Mouse (Mus musculus): ENCODE results near the gene Serping1. TPM values are rescaled to one million over a fixed set of nuclear protein-coding genes. Genes with fewer than 3 reads are reported as not detected.

The Serping1 gene
- polyA plus RNA-seq, 1 experiment, result 93.7 TPM

- WGBS, result 87% methylated on average over 9 of the region's 9 CpGs
- TF ChIP-seq POLR2A (IDR thresholded peaks at IDR 0.05; ENCODE audit: control insufficient read depth, extremely low read depth, insufficient read depth, low read length, poor library complexity), result no peak
- Histone ChIP-seq H3K4me3 (ENCODE audit: control insufficient read depth, insufficient read depth, low read length) (no peak overlapping the region), H3K27me3 (ENCODE audit: control insufficient read depth, insufficient read depth, low read length) (no peaks in the 10 kb centered on the region), H3K27ac (ENCODE audit: control insufficient read depth, insufficient read depth, low read length) (no peak overlapping the region), H3K36me3 (ENCODE audit: control insufficient read depth, insufficient read depth, low read length) (no peaks in the 10 kb centered on the region), H3K4me1 (replicated peaks; ENCODE audit: control insufficient read depth, insufficient read depth, low read length) (no peaks in the 10 kb centered on the region)
- DNase-seq, result no peak
These were observed 15.2 kb upstream of the Serping1 start for GRCm38 (mm10) chr2:84790418-84790817.

GRCm38 (mm10) chr2:84788316-84788715 is 13.1 kb upstream of the Serping1 start:
- no peaks in the 10 kb centered on the region for H3K27me3 ChIP-seq (ENCODE audit: control insufficient read depth, insufficient read depth, low read length)

GRCm38 (mm10) chr2:84783840-84784566 is 8.8 kb upstream of the Serping1 start:
- no peak overlapping the region for H3K4me3 ChIP-seq (ENCODE audit: control insufficient read depth, insufficient read depth, low read length)
- 88% methylated on average over 3 of the region's 3 CpGs for WGBS
- no peaks in the 10 kb centered on the region for H3K27me3 ChIP-seq (ENCODE audit: control insufficient read depth, insufficient read depth, low read length)
- no peaks in the 10 kb centered on the region for H3K36me3 ChIP-seq (ENCODE audit: control insufficient read depth, insufficient read depth, low read length)
- TF ChIP-seq POLR2A (IDR thresholded peaks at IDR 0.05; ENCODE audit: control insufficient read depth, extremely low read depth, insufficient read depth, low read length, poor library complexity), result no peak
- no peak for TF ChIP-seq CTCF (IDR thresholded peaks at IDR 0.05; ENCODE audit: borderline replicate concordance, control insufficient read depth, extremely low read depth, insufficient read depth, low read length, poor library complexity)
- no peak for DNase-seq
- H3K27ac ChIP-seq (ENCODE audit: control insufficient read depth, insufficient read depth, low read length), result no peak overlapping the region
- no peaks in the 10 kb centered on the region for H3K4me1 ChIP-seq (replicated peaks; ENCODE audit: control insufficient read depth, insufficient read depth, low read length)

More at GRCm38 (mm10) chr2:84788316-84788715, 13.1 kb upstream of the Serping1 start:
- WGBS, result 68% methylated on average over 3 of the region's 3 CpGs
- no peak for DNase-seq
- Histone ChIP-seq H3K4me1 (replicated peaks; ENCODE audit: control insufficient read depth, insufficient read depth, low read length) (no peaks in the 10 kb centered on the region), H3K4me3 (ENCODE audit: control insufficient read depth, insufficient read depth, low read length) (no peak overlapping the region), H3K36me3 (ENCODE audit: control insufficient read depth, insufficient read depth, low read length) (no peaks in the 10 kb centered on the region), H3K27ac (ENCODE audit: control insufficient read depth, insufficient read depth, low read length) (no peak overlapping the region)
- TF ChIP-seq CTCF (IDR thresholded peaks at IDR 0.05; ENCODE audit: borderline replicate concordance, control insufficient read depth, extremely low read depth, insufficient read depth, low read length, poor library complexity) (no peak), POLR2A (IDR thresholded peaks at IDR 0.05; ENCODE audit: control insufficient read depth, extremely low read depth, insufficient read depth, low read length, poor library complexity) (no peak)

GRCm38 (mm10) chr2:84783315-84783714 is 8.1 kb upstream of the Serping1 start:
- Histone ChIP-seq H3K27ac (ENCODE audit: control insufficient read depth, insufficient read depth, low read length) (no peak overlapping the region), H3K36me3 (ENCODE audit: control insufficient read depth, insufficient read depth, low read length) (no peaks in the 10 kb centered on the region), H3K27me3 (ENCODE audit: control insufficient read depth, insufficient read depth, low read length) (no peaks in the 10 kb centered on the region), H3K4me1 (replicated peaks; ENCODE audit: control insufficient read depth, insufficient read depth, low read length) (no peaks in the 10 kb centered on the region), H3K4me3 (ENCODE audit: control insufficient read depth, insufficient read depth, low read length) (no peak overlapping the region)
- DNase-seq, result no peak
- 30% methylated on average over 1 of the region's 1 CpGs for WGBS
- TF ChIP-seq CTCF (IDR thresholded peaks at IDR 0.05; ENCODE audit: borderline replicate concordance, control insufficient read depth, extremely low read depth, insufficient read depth, low read length, poor library complexity), result no peak
- no peak for TF ChIP-seq POLR2A (IDR thresholded peaks at IDR 0.05; ENCODE audit: control insufficient read depth, extremely low read depth, insufficient read depth, low read length, poor library complexity)

GRCm38 (mm10) chr2:84779210-84779609 is 4.0 kb upstream of the Serping1 start:
- peak; percentile 50 for DNase-seq
- TF ChIP-seq POLR2A (IDR thresholded peaks at IDR 0.05; ENCODE audit: control insufficient read depth, extremely low read depth, insufficient read depth, low read length, poor library complexity) (no peak), CTCF (IDR thresholded peaks at IDR 0.05; ENCODE audit: borderline replicate concordance, control insufficient read depth, extremely low read depth, insufficient read depth, low read length, poor library complexity) (no peak)
- Histone ChIP-seq H3K36me3 (ENCODE audit: control insufficient read depth, insufficient read depth, low read length) (no peaks in the 10 kb centered on the region), H3K4me1 (replicated peaks; ENCODE audit: control insufficient read depth, insufficient read depth, low read length) (no peaks in the 10 kb centered on the region), H3K4me3 (ENCODE audit: control insufficient read depth, insufficient read depth, low read length) (no peak overlapping the region), H3K27me3 (ENCODE audit: control insufficient read depth, insufficient read depth, low read length) (no peaks in the 10 kb centered on the region), H3K27ac (ENCODE audit: control insufficient read depth, insufficient read depth, low read length) (no peak overlapping the region)
- WGBS, result 13% methylated on average over 6 of the region's 6 CpGs

- H3K27ac ChIP-seq (ENCODE audit: control insufficient read depth, insufficient read depth, low read length), result no peak overlapping the region
- 82% methylated on average over 3 of the region's 3 CpGs for WGBS
- no peaks in the 10 kb centered on the region for H3K4me1 ChIP-seq (replicated peaks; ENCODE audit: control insufficient read depth, insufficient read depth, low read length)
- no peak overlapping the region for H3K4me3 ChIP-seq (ENCODE audit: control insufficient read depth, insufficient read depth, low read length)
- DNase-seq, result no peak
- no peak for TF ChIP-seq CTCF (IDR thresholded peaks at IDR 0.05; ENCODE audit: borderline replicate concordance, control insufficient read depth, extremely low read depth, insufficient read depth, low read length, poor library complexity)
- H3K27me3 ChIP-seq (ENCODE audit: control insufficient read depth, insufficient read depth, low read length), result no peaks in the 10 kb centered on the region
- no peaks in the 10 kb centered on the region for H3K36me3 ChIP-seq (ENCODE audit: control insufficient read depth, insufficient read depth, low read length)
These were observed 2.5 kb upstream of the Serping1 start for GRCm38 (mm10) chr2:84777706-84778105.

GRCm38 (mm10) chr2:84775665-84776064 is 421 bp upstream of the Serping1 start:
- Histone ChIP-seq H3K27ac (ENCODE audit: control insufficient read depth, insufficient read depth, low read length) (no peak overlapping the region), H3K36me3 (ENCODE audit: control insufficient read depth, insufficient read depth, low read length) (no peaks in the 10 kb centered on the region), H3K4me3 (ENCODE audit: control insufficient read depth, insufficient read depth, low read length) (no peak overlapping the region), H3K27me3 (ENCODE audit: control insufficient read depth, insufficient read depth, low read length) (no peaks in the 10 kb centered on the region), H3K4me1 (replicated peaks; ENCODE audit: control insufficient read depth, insufficient read depth, low read length) (no peaks in the 10 kb centered on the region)
- TF ChIP-seq POLR2A (IDR thresholded peaks at IDR 0.05; ENCODE audit: control insufficient read depth, extremely low read depth, insufficient read depth, low read length, poor library complexity) (no peak), CTCF (IDR thresholded peaks at IDR 0.05; ENCODE audit: borderline replicate concordance, control insufficient read depth, extremely low read depth, insufficient read depth, low read length, poor library complexity) (no peak)
- 76% methylated on average over 6 of the region's 6 CpGs for WGBS
- no peak for DNase-seq

Data from thymus, adult 2 months (tissue).